Mouse (Mus musculus): ENCODE data around the gene Frmd3. TPM values are rescaled to one million over a fixed set of nuclear protein-coding genes. Genes with fewer than 3 reads are reported as not detected.

Frmd3 gene
- total RNA-seq (2014; rRNA removed; ENCODE audit: low replicate concordance) (0.04 TPM in 1 of 2 replicates, not detected in the other), polyA plus RNA-seq (2015; fragmentation: Nextera tagmentation; extraction: Ambion mirVana) (0.12 and 0.16 TPM in 2 replicates)

GRCm38 (mm10) chr4:74013211-74014047, at the start of gene Frmd3:
Frmd3 (plus strand) TSS chr4:74013442.
- no peak within 1 kb of the TSS for H3K27ac ChIP-seq (ENCODE audit: low read depth)
- H3K27me3 ChIP-seq (ENCODE audit: control insufficient read depth, insufficient read depth, low read length), result peaks cover 11% of the 10 kb centered on the region; the same call in 1 of the 2 replicates
- DNase-seq (ENCODE audit: low spot score) (peak; percentile 16), ATAC-seq (ENCODE audit: insufficient read depth, low read depth) (peak; percentile 78)
- H3K9ac ChIP-seq (replicated peaks; ENCODE audit: low read depth, low read length), result 0 out of 2 replicates have a peak within 1 kb of the TSS, but pooled peaks have one; percentile 35
- WGBS, result under 1% methylated on average over 54 of the region's 56 CpGs
- no peak for TF ChIP-seq EP300 (IDR thresholded peaks at IDR 0.05; ENCODE audit: low read depth)
- no peak for TF ChIP-seq CTCF (IDR thresholded peaks at IDR 0.05; ENCODE audit: low read depth)
- no peaks in the 10 kb centered on the region for H3K9me3 ChIP-seq (replicated peaks; ENCODE audit: control insufficient read depth, low read length)
- no peaks in the 10 kb centered on the region; the same call in 1 of the 2 replicates for H3K4me1 ChIP-seq (ENCODE audit: control insufficient read depth, insufficient read depth)
- no peaks in the 10 kb centered on the region for H3K36me3 ChIP-seq (replicated peaks; ENCODE audit: control insufficient read depth, insufficient read depth, low read length)
- peak within 1 kb of the TSS; percentile 91 for H3K4me2 ChIP-seq (ENCODE audit: low read depth, low read length)
- H3K4me3 ChIP-seq (ENCODE audit: low read depth, low read length), result peak within 1 kb of the TSS; percentile 54

- Histone ChIP-seq H3K36me3 (replicated peaks; ENCODE audit: control insufficient read depth, insufficient read depth, low read length) (no peaks in the 10 kb centered on the region), H3K4me3 (ENCODE audit: low read depth, low read length) (no peak overlapping the region), H3K4me1 (ENCODE audit: control insufficient read depth, insufficient read depth) (no peaks in the 10 kb centered on the region), H3K27me3 (ENCODE audit: control insufficient read depth, insufficient read depth, low read length) (no peaks in the 10 kb centered on the region), H3K9ac (replicated peaks; ENCODE audit: low read depth, low read length) (no peak overlapping the region), H3K27ac (ENCODE audit: low read depth) (no peak overlapping the region), H3K4me2 (ENCODE audit: low read depth, low read length) (no peak overlapping the region), H3K9me3 (replicated peaks; ENCODE audit: control insufficient read depth, low read length) (no peaks in the 10 kb centered on the region)
- no peak for ATAC-seq (ENCODE audit: insufficient read depth, low read depth)
- WGBS, result 63% methylated on average over 3 of the region's 3 CpGs
- DNase-seq (ENCODE audit: low spot score), result no peak
- no peak for TF ChIP-seq EP300 (IDR thresholded peaks at IDR 0.05; ENCODE audit: low read depth)
- TF ChIP-seq CTCF (IDR thresholded peaks at IDR 0.05; ENCODE audit: low read depth), result no peak
These were observed 32.8 kb upstream of the Frmd3 start for GRCm38 (mm10) chr4:73980454-73980853.

GRCm38 (mm10) chr4:74012277-74012676, 965 bp upstream of the Frmd3 start:
- no peak overlapping the region for H3K27ac ChIP-seq (ENCODE audit: low read depth)
- H3K9me3 ChIP-seq (replicated peaks; ENCODE audit: control insufficient read depth, low read length), result no peaks in the 10 kb centered on the region
- TF ChIP-seq CTCF (IDR thresholded peaks at IDR 0.05; ENCODE audit: low read depth), result no peak
- no peak for TF ChIP-seq EP300 (IDR thresholded peaks at IDR 0.05; ENCODE audit: low read depth)
- H3K27me3 ChIP-seq (ENCODE audit: control insufficient read depth, insufficient read depth, low read length), result peaks cover 11% of the 10 kb centered on the region; the same call in 1 of the 2 replicates
- no peak overlapping the region for H3K4me2 ChIP-seq (ENCODE audit: low read depth, low read length)
- no peak overlapping the region for H3K9ac ChIP-seq (replicated peaks; ENCODE audit: low read depth, low read length)
- H3K36me3 ChIP-seq (replicated peaks; ENCODE audit: control insufficient read depth, insufficient read depth, low read length), result no peaks in the 10 kb centered on the region
- H3K4me3 ChIP-seq (ENCODE audit: low read depth, low read length), result no peak overlapping the region
- no peaks in the 10 kb centered on the region; the same call in 1 of the 2 replicates for H3K4me1 ChIP-seq (ENCODE audit: control insufficient read depth, insufficient read depth)
- DNase-seq (ENCODE audit: low spot score) (no peak), ATAC-seq (ENCODE audit: insufficient read depth, low read depth) (no peak)
- 52% methylated on average over 3 of the region's 3 CpGs for WGBS

GRCm38 (mm10) chr4:74012700-74013099, 542 bp upstream of the Frmd3 start:
- DNase-seq (ENCODE audit: low spot score), result no peak
- H3K4me1 ChIP-seq (ENCODE audit: control insufficient read depth, insufficient read depth), result no peaks in the 10 kb centered on the region; the same call in 1 of the 2 replicates
- TF ChIP-seq EP300 (IDR thresholded peaks at IDR 0.05; ENCODE audit: low read depth) (no peak), CTCF (IDR thresholded peaks at IDR 0.05; ENCODE audit: low read depth) (no peak)
- H3K4me2 ChIP-seq (ENCODE audit: low read depth, low read length), result peak overlapping the region; percentile 91
- H3K4me3 ChIP-seq (ENCODE audit: low read depth, low read length), result peak overlapping the region; percentile 54; the same call in 1 of the 2 replicates
- H3K36me3 ChIP-seq (replicated peaks; ENCODE audit: control insufficient read depth, insufficient read depth, low read length), result no peaks in the 10 kb centered on the region
- H3K27ac ChIP-seq (ENCODE audit: low read depth), result no peak overlapping the region
- WGBS, result 35% methylated on average over 4 of the region's 4 CpGs
- ATAC-seq (ENCODE audit: insufficient read depth, low read depth), result no peak
- H3K9me3 ChIP-seq (replicated peaks; ENCODE audit: control insufficient read depth, low read length), result no peaks in the 10 kb centered on the region
- peaks cover 11% of the 10 kb centered on the region; the same call in 1 of the 2 replicates for H3K27me3 ChIP-seq (ENCODE audit: control insufficient read depth, insufficient read depth, low read length)
- H3K9ac ChIP-seq (replicated peaks; ENCODE audit: low read depth, low read length), result no peak overlapping the region

GRCm38 (mm10) chr4:74014048-74014500, 832 bp downstream of the Frmd3 start:
- DNase-seq (ENCODE audit: low spot score) (no peak), ATAC-seq (ENCODE audit: insufficient read depth, low read depth) (no peak)
- peaks cover 11% of the 10 kb centered on the region; the same call in 1 of the 2 replicates for H3K27me3 ChIP-seq (ENCODE audit: control insufficient read depth, insufficient read depth, low read length)
- no peaks in the 10 kb centered on the region; the same call in 1 of the 2 replicates for H3K4me1 ChIP-seq (ENCODE audit: control insufficient read depth, insufficient read depth)
- no peak overlapping the region for H3K27ac ChIP-seq (ENCODE audit: low read depth)
- no peaks in the 10 kb centered on the region for H3K36me3 ChIP-seq (replicated peaks; ENCODE audit: control insufficient read depth, insufficient read depth, low read length)
- H3K4me3 ChIP-seq (ENCODE audit: low read depth, low read length), result peak overlapping the region; percentile 54
- H3K9me3 ChIP-seq (replicated peaks; ENCODE audit: control insufficient read depth, low read length), result no peaks in the 10 kb centered on the region
- 9% methylated on average over 11 of the region's 11 CpGs for WGBS
- peak overlapping the region; percentile 91 for H3K4me2 ChIP-seq (ENCODE audit: low read depth, low read length)
- no peak overlapping the region for H3K9ac ChIP-seq (replicated peaks; ENCODE audit: low read depth, low read length)
- TF ChIP-seq CTCF (IDR thresholded peaks at IDR 0.05; ENCODE audit: low read depth), result no peak
- no peak for TF ChIP-seq EP300 (IDR thresholded peaks at IDR 0.05; ENCODE audit: low read depth)
